Mouse (Mus musculus) central nervous system, embryonic 18 days (tissue): ENCODE results near the gene Nrarp. TPM values are rescaled to one million over a fixed set of nuclear protein-coding genes. Genes with fewer than 3 reads are reported as not detected.

Source experiments
- polyA plus RNA-seq: library from polyadenylated mRNA; depleted of rRNA; stranded (reverse); fragments of >200 nt; gene quantifications from 2 replicates; pipeline ENCODE4 v1.2.3, GENCODE M21; 2012; rRNA removed

The Nrarp gene
- polyA plus RNA-seq: 26.0 and 28.6 TPM in 2 replicates

GRCm38 (mm10) chr2:25180478-25180903, at the start of gene Nrarp:
TSS of gene Nrarp (plus strand) at chr2:25180758.

GRCm38 (mm10) chr2:25196172-25196954, 15.8 kb downstream of the Nrarp start, which contains the start of gene Tor4a:
TSS of gene Tor4a (minus strand) at chr2:25196886.

GRCm38 (mm10) chr2:25211121-25211670, 30.6 kb downstream of the Nrarp start, which contains the start of gene Nelfb:
TSS of gene Nelfb (minus strand) at chr2:25211489.

GRCm38 (mm10) chr2:25214444-25214843, 33.9 kb downstream of the Nrarp start, which contains the start of gene Stpg3:
TSS of gene Stpg3 (minus strand) at chr2:25214637.

GRCm38 (mm10) chr2:25218445-25218844, 37.9 kb downstream of the Nrarp start, which contains the start of gene Fam166a:
TSS of gene Fam166a (plus strand) at chr2:25218745.

GRCm38 (mm10) chr2:25224492-25224765, 43.9 kb downstream of the Nrarp start, which contains the start of gene Tubb4b:
TSS of gene Tubb4b (minus strand) at chr2:25224702.

Other genes with a start within 250 kb of the Nrarp start
- 92.5 and 98.4 TPM in 2 replicates for gene Arrdc1, start 245.5 kb upstream of the Nrarp start, polyA plus RNA-seq
- 45.3 and 47.1 TPM in 2 replicates for gene Zmynd19, start 231.0 kb upstream of the Nrarp start, polyA plus RNA-seq
- gene Dph7, start 218.4 kb upstream of the Nrarp start, polyA plus RNA-seq: 41.9 and 44.1 TPM in 2 replicates
- 98.6 and 112 TPM in 2 replicates for gene Mrpl41, start 205.7 kb upstream of the Nrarp start, polyA plus RNA-seq
- 4.7 and 5.0 TPM in 2 replicates for gene Pnpla7, start 204.7 kb upstream of the Nrarp start, polyA plus RNA-seq
- gene Nsmf, start 126.4 kb upstream of the Nrarp start, polyA plus RNA-seq: 253 and 267 TPM in 2 replicates
- gene Entpd8, start 100.5 kb upstream of the Nrarp start, polyA plus RNA-seq: 0.16 and 0.28 TPM in 2 replicates
- gene Noxa1, start 85.6 kb upstream of the Nrarp start, polyA plus RNA-seq: 0.07 TPM in 1 of 2 replicates, not detected in the other
- gene Tor4a, start 16.1 kb downstream of the Nrarp start, polyA plus RNA-seq: 1.9 and 2.2 TPM in 2 replicates
- 69.1 and 73.7 TPM in 2 replicates for gene Nelfb, start 30.7 kb downstream of the Nrarp start, polyA plus RNA-seq
- gene Stpg3, start 33.9 kb downstream of the Nrarp start, polyA plus RNA-seq: 0.05 TPM in 1 of 2 replicates, not detected in the other
- gene Fam166a, start 38.0 kb downstream of the Nrarp start, polyA plus RNA-seq: 0.13 TPM in 2 replicates
- 424 and 435 TPM in 2 replicates for gene Tubb4b, start 43.9 kb downstream of the Nrarp start, polyA plus RNA-seq
- gene Slc34a3, start 53.6 kb downstream of the Nrarp start, polyA plus RNA-seq: 0.03 TPM in 1 of 2 replicates, not detected in the other
- 0.05 TPM in 1 of 2 replicates, not detected in the other for gene Rnf224, start 56.0 kb downstream of the Nrarp start, polyA plus RNA-seq
- 126 and 144 TPM in 2 replicates for gene Rnf208, start 61.5 kb downstream of the Nrarp start, polyA plus RNA-seq
- gene Cysrt1, start 61.7 kb downstream of the Nrarp start, polyA plus RNA-seq: 0.37 and 3.0 TPM in 2 replicates
- 16.6 and 17.1 TPM in 2 replicates for gene AL732309.1, start 66.1 kb downstream of the Nrarp start, polyA plus RNA-seq
- gene Tmem203, start 74.7 kb downstream of the Nrarp start, polyA plus RNA-seq: 22.0 and 25.2 TPM in 2 replicates
- 6.2 and 6.9 TPM in 2 replicates for gene Tprn, start 81.9 kb downstream of the Nrarp start, polyA plus RNA-seq
- gene Ssna1, start 91.7 kb downstream of the Nrarp start, polyA plus RNA-seq: 123 TPM in 2 replicates
- gene Anapc2, start 91.7 kb downstream of the Nrarp start, polyA plus RNA-seq: 107 and 110 TPM in 2 replicates
- not detected in 2 replicates for gene Tmem210, start 107.4 kb downstream of the Nrarp start, polyA plus RNA-seq
- gene Lrrc26, start 109.2 kb downstream of the Nrarp start, polyA plus RNA-seq: 0.05 TPM in 1 of 2 replicates, not detected in the other
- 60.3 and 61.9 TPM in 2 replicates for gene Grin1, start 138.4 kb downstream of the Nrarp start, polyA plus RNA-seq
- gene Man1b1, start 151.6 kb downstream of the Nrarp start, polyA plus RNA-seq: 24.1 and 24.3 TPM in 2 replicates
- 40.8 and 43.8 TPM in 2 replicates for gene Dpp7, start 175.6 kb downstream of the Nrarp start, polyA plus RNA-seq
- 3.7 and 4.6 TPM in 2 replicates for gene Uap1l1, start 184.9 kb downstream of the Nrarp start, polyA plus RNA-seq
- 16.3 and 17.1 TPM in 2 replicates for gene Sapcd2, start 191.6 kb downstream of the Nrarp start, polyA plus RNA-seq
- gene Entpd2, start 215.1 kb downstream of the Nrarp start, polyA plus RNA-seq: 9.8 and 11.4 TPM in 2 replicates
- gene Npdc1, start 218.6 kb downstream of the Nrarp start, polyA plus RNA-seq: 549 and 616 TPM in 2 replicates
- gene Fut7, start 242.5 kb downstream of the Nrarp start, polyA plus RNA-seq: 0.20 and 0.26 TPM in 2 replicates
- 42.3 and 48.1 TPM in 2 replicates for gene Abca2, start 247.9 kb downstream of the Nrarp start, polyA plus RNA-seq